Mouse (Mus musculus): ENCODE measurements around the gene Gm14399. TPM values are rescaled to one million over a fixed set of nuclear protein-coding genes. Genes with fewer than 3 reads are reported as not detected.
"Not testable (repeated sequence)": the region's sequence is repeated elsewhere in the genome, so short reads cannot be mapped to it uniquely, and the experiment has no call there.

Gm14399 gene
- 10 to 100 TPM; 14.5 to 23.9 (median 18.1) TPM for total RNA-seq (2022)

- DNase-seq, result not testable (repeated sequence)
Observed at GRCm38 (mm10) chr2:175141993-175142295, at the start of gene Gm14399. Gene Gm14399 (minus strand): TSS chr2:175142012.

GRCm38 (mm10) chr2:175179008-175179407 is 37.2 kb upstream of the Gm14399 start:
- DNase-seq, result not testable (repeated sequence)

- DNase-seq, result no peak
Observed at GRCm38 (mm10) chr2:175176312-175176711, 34.5 kb upstream of the Gm14399 start.

GRCm38 (mm10) chr2:175175401-175176180 is 33.8 kb upstream of the Gm14399 start, which contains the start of gene Gm14443:
Gene Gm14443 (minus strand): TSS chr2:175175871.
- DNase-seq, result not testable (repeated sequence)

GRCm38 (mm10) chr2:175174058-175174457 is 32.2 kb upstream of the Gm14399 start:
- DNase-seq, result not testable (repeated sequence)

GRCm38 (mm10) chr2:175172906-175173595 is 31.2 kb upstream of the Gm14399 start:
- DNase-seq, result not testable (repeated sequence)

GRCm38 (mm10) chr2:175172123-175172522 is 30.3 kb upstream of the Gm14399 start:
- DNase-seq, result no peak

GRCm38 (mm10) chr2:175166870-175167269 is 25.1 kb upstream of the Gm14399 start:
- not testable (repeated sequence) for DNase-seq

GRCm38 (mm10) chr2:175165110-175165509 is 23.3 kb upstream of the Gm14399 start:
- DNase-seq, result not testable (repeated sequence)

GRCm38 (mm10) chr2:175161438-175161837 is 19.6 kb upstream of the Gm14399 start:
- DNase-seq, result not testable (repeated sequence)

GRCm38 (mm10) chr2:175158642-175159041 is 16.8 kb upstream of the Gm14399 start:
- no peak for DNase-seq

GRCm38 (mm10) chr2:175156696-175157095 is 14.9 kb upstream of the Gm14399 start:
- DNase-seq, result no peak

- DNase-seq, result peak; percentile 38
Observed at GRCm38 (mm10) chr2:175141118-175141992, 457 bp downstream of the Gm14399 start.

- not testable (repeated sequence) for DNase-seq
Observed at GRCm38 (mm10) chr2:175140624-175141023, 1.2 kb downstream of the Gm14399 start.

Other genes starting within 250 kb of the Gm14399 start
- 1 to 10 TPM in 2 of 4 experiments, under 1 TPM in 2; 0.45 to 3.9 (median 1.0) TPM for gene Gm14444, start 131.8 kb downstream of the Gm14399 start, total RNA-seq (2022)
- gene Gm14393, start 74.2 kb downstream of the Gm14399 start, total RNA-seq (2022), result 1 to 10 TPM in 3 of 4 experiments, under 1 TPM in 1; 0.66 to 1.5 (median 1.4) TPM
- 1 to 10 TPM; 2.1 to 6.4 (median 4.4) TPM for gene Gm14443, start 33.9 kb upstream of the Gm14399 start, total RNA-seq (2022)
- gene Gm14391, start 64.9 kb upstream of the Gm14399 start, total RNA-seq (2022), result 10 to 100 TPM; 55.0 to 80.9 (median 71.4) TPM
- gene Gm14440, start 133.1 kb upstream of the Gm14399 start, total RNA-seq (2022), result 10 to 100 TPM in 1 of 4 experiments, 1 to 10 TPM in 2, not detected in 1; 2.0 to 15.2 (median 6.8) TPM
- 10 to 100 TPM; 38.3 to 47.3 (median 45.0) TPM for gene Gm4631, start 196.2 kb upstream of the Gm14399 start, total RNA-seq (2022)
- 10 to 100 TPM in 2 of 4 experiments, 1 to 10 TPM in 2; 7.2 to 13.7 (median 10.9) TPM for gene Zfp968, start 230.4 kb upstream of the Gm14399 start, total RNA-seq (2022)

Data from adrenal gland, adult 8-10 months (tissue).